Mouse (Mus musculus) heart, embryonic 12.5 days (tissue): ENCODE data around the gene Dusp8. TPM values are rescaled to one million over a fixed set of nuclear protein-coding genes. Genes with fewer than 3 reads are reported as not detected.

Source experiments
- ATAC-seq: fragments of 200-750 bp; cut with Nextera tagmentation; 2 replicates; pipeline ENCODE4 v1.8.0; 2017; ENCODE audit warnings: moderate TSS enrichment, moderate library complexity; ENCODE audit not compliant: insufficient number of reproducible peaks, low FRiP score
- H3K27ac ChIP-seq: fragments of 300-500 bp; sonication (generic); 2 replicates; pipeline ENCODE4 v1.5.1; 2016; ENCODE audit warnings: mild to moderate bottlenecking, moderate library complexity; ENCODE audit not compliant: poor library complexity, severe bottlenecking
- H3K27me3 ChIP-seq: fragments of 300-500 bp; sonication (generic); replicated peaks from 2 replicates; pipeline ENCODE4 v1.6.1; 2016; ENCODE audit warnings: mild to moderate bottlenecking, moderate library complexity
- H3K36me3 ChIP-seq: fragments of 300-500 bp; sonication (generic); 2 replicates; pipeline ENCODE4 v1.6.1; 2016; ENCODE audit warnings: mild to moderate bottlenecking, moderate library complexity
- H3K4me1 ChIP-seq: fragments of 300-500 bp; sonication (generic); replicated peaks from 2 replicates; pipeline ENCODE4 v1.6.1; 2016; ENCODE audit warnings: mild to moderate bottlenecking
- H3K4me2 ChIP-seq: fragments of 300-500 bp; sonication (generic); 2 replicates; pipeline ENCODE4 v1.6.1; 2016; ENCODE audit warnings: mild to moderate bottlenecking, moderate library complexity
- H3K4me3 ChIP-seq: fragments of 300-500 bp; sonication (generic); 2 replicates; pipeline ENCODE4 v1.5.1; 2016; ENCODE audit warnings: mild to moderate bottlenecking
- H3K9ac ChIP-seq: fragments of 300-500 bp; sonication (generic); 2 replicates; pipeline ENCODE4 v1.6.1; 2016; ENCODE audit warnings: mild to moderate bottlenecking, moderate library complexity
- H3K9me3 ChIP-seq: fragments of 300-500 bp; sonication (generic); replicated peaks from 2 replicates; pipeline ENCODE4 v1.6.1; 2016; ENCODE audit warnings: mild to moderate bottlenecking, moderate library complexity
- WGBS: fragments of 180-500 bp; shearing (Covaris S2); methylation state at CpG from one replicate; pipeline ENCODE4 v1.1.7; 2016; 5-methylcytosine and 5-hydroxymethylcytosine counted together
- polyA plus RNA-seq: library from polyadenylated mRNA; unstranded; fragments of >200 nt; fragmentation: Nextera tagmentation; extraction: Ambion mirVana; gene quantifications from 2 replicates; pipeline ENCODE4 v1.2.1, GENCODE M21; 2016

Gene Dusp8
- polyA plus RNA-seq, 1 experiment from 2014 or later, result 17.8 TPM

DNA sequence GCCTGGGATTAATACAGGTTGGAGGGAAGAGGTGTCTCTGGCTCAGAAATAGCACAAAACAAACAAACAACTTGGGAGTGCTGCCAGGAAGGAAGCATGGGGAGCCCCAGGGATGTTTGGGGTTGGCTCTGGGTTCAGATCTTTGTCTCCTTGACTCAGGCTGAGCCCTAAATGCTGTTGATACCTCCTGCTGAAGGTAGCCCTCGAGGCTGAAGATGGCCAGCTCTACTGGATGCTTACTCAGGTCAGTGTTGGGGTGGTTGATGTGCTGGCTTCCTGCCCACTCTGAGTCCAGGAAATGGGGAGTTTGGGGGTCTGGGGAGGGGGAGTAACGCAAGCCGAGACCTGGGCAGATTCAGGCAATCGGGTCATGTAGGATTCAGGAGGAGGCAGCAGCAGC lies 1.1 kb upstream of the Dusp8 start:
- H3K4me2 ChIP-seq, result no peak overlapping the region
- 68% methylated on average over 4 of the region's 4 CpGs for WGBS
- no peak for ATAC-seq
- no peak overlapping the region for H3K9ac ChIP-seq
- no peak overlapping the region for H3K4me3 ChIP-seq
- H3K27ac ChIP-seq, result no peak overlapping the region
- H3K4me1 ChIP-seq, result peaks cover 31% of the 10 kb centered on the region
- H3K27me3 ChIP-seq, result peaks cover 43% of the 10 kb centered on the region
- no peaks in the 10 kb centered on the region for H3K9me3 ChIP-seq
- no peaks in the 10 kb centered on the region for H3K36me3 ChIP-seq

GRCm38 (mm10) chr7:142094301-142095143 lies 1.1 kb downstream of the Dusp8 start:
- H3K4me2 ChIP-seq, result peak overlapping the region; percentile 83
- peak overlapping the region; percentile 77 for H3K4me3 ChIP-seq
- no peaks in the 10 kb centered on the region for H3K36me3 ChIP-seq
- H3K4me1 ChIP-seq, result peaks cover 53% of the 10 kb centered on the region
- peaks cover 35% of the 10 kb centered on the region for H3K27me3 ChIP-seq
- H3K9me3 ChIP-seq, result no peaks in the 10 kb centered on the region
- peak overlapping the region; percentile 86 for H3K9ac ChIP-seq
- no peak for ATAC-seq
- peak overlapping the region; percentile 76 for H3K27ac ChIP-seq
- WGBS, result 4% methylated on average over 89 of the region's 89 CpGs

DNA sequence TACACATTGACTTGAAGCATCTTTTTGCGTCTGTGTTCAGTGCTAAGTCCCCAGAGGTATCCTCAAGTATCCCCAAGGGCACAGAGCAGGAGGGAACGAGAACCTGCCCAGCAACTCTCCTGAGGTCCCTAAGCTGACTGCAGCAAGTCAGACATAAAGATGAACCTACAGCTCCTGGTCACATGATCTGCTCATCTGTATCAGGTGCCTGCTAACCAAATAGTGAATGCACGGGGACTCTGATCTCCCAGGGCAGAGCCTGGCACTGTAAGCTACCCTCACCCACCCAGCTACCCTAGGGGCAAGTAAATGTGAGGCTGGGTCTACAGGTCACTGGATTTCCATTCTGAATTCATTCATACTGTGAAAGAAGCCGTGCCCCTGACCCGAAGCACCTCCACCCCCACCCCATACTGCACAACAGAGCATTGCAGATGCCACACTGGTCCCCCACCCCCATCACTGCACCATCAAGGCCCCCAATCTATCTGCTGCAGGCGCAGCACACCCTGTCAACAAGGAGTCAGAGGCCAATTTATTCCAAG lies 1.9 kb downstream of the Dusp8 start:
- WGBS, result 23% methylated on average over 6 of the region's 6 CpGs
- Histone ChIP-seq H3K9me3 (no peaks in the 10 kb centered on the region), H3K27ac (no peak overlapping the region), H3K4me2 (peak overlapping the region; percentile 83), H3K36me3 (no peaks in the 10 kb centered on the region), H3K9ac (peak overlapping the region; percentile 86), H3K4me1 (peaks cover 60% of the 10 kb centered on the region), H3K27me3 (peaks cover 35% of the 10 kb centered on the region), H3K4me3 (peak overlapping the region; percentile 77)
- ATAC-seq, result no peak

DNA sequence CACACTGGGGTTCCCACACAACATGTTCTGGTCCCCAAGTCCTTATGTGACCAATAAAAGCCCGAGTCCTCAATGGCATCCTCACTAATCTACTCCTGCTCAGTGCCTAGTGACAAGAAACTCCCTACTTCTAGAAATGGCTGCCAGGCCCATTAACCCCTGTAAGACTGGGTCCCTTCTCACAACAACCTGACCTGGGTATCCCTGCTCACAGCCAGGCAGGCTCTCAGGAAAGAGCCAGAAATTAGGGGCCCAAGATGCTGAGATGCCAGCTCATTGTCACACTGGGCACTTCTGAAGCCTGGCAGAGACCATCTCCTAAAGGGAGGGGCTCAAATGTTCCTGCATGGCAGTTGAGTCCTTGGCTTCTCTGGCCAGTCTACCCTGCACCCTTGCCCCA lies 2.7 kb downstream of the Dusp8 start:
- peaks cover 35% of the 10 kb centered on the region for H3K27me3 ChIP-seq
- H3K9me3 ChIP-seq, result no peaks in the 10 kb centered on the region
- 58% methylated on average over 1 of the region's 1 CpGs for WGBS
- ATAC-seq, result no peak
- peak overlapping the region; percentile 77 for H3K4me3 ChIP-seq
- H3K27ac ChIP-seq, result no peak overlapping the region
- H3K36me3 ChIP-seq, result peaks cover 5% of the 10 kb centered on the region
- H3K4me1 ChIP-seq, result peaks cover 68% of the 10 kb centered on the region
- H3K9ac ChIP-seq, result peak overlapping the region; percentile 86
- peak overlapping the region; percentile 83 for H3K4me2 ChIP-seq

DNA sequence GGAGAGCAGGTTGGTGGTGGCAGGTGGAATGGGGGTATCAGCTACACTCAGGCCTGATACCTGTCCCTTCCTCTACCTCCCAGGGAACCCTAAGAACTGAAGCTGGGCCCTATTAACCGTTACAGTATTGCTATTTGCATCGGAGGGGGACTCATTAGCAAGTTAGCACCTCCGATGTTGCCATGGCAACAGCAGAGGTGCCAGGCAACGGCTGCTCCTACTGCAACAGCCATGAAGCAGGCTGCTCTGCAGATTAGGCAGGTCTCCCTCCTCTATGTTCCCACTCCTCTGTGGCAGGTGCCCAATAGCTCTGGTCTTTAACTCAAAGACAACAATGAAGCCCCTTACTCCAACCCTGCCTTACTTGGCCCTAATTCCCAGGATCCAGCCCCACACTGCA lies 3.8 kb downstream of the Dusp8 start:
- WGBS, result 8% methylated on average over 4 of the region's 4 CpGs
- Histone ChIP-seq H3K4me2 (0 out of 2 replicates have a peak overlapping the region, but pooled peaks have one; percentile 83), H3K9ac (0 out of 2 replicates have a peak overlapping the region, but pooled peaks have one; percentile 3), H3K4me3 (no peak overlapping the region), H3K27ac (no peak overlapping the region), H3K36me3 (peaks cover 16% of the 10 kb centered on the region), H3K27me3 (peaks cover 29% of the 10 kb centered on the region), H3K9me3 (no peaks in the 10 kb centered on the region), H3K4me1 (peaks cover 77% of the 10 kb centered on the region)
- no peak for ATAC-seq

DNA sequence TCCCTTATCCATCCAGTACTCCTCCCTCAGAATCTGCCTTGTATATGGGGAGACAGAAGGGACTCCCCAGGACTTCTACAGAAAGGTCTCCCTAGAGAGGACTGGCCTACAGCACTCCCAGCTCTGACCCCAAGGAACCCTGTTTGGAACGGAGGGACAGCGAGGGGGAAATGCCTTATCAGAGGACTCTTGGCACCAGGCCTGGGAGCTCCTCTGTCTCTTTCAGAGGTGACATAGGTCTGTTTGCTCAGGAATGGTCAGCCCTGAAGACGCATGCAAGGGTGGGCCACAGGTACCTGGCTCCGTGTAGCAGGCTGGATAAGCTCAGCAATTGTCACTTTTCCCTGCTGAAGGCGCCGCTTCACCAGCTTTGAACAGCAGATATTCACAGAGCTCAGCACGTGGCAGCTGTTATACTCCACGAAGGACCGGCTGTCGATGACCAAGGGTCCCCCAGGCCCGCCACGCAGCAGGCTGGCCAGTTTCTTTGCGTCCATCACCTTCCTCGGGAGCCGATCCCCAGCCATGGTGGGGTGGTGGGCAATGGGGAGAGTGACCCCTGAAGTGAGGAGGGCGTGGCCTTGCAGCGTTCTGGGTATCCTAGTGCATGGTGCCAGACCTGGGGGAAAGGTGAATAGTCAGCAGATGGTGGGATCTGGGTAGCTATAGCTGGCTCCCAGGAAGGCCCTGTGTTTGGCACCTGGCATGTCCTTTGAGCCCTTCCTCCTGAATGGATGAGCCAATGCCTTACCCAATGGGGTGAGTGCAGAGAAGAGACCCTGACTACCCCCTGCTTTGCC lies 5.8 kb downstream of the Dusp8 start:
- H3K27me3 ChIP-seq, result peaks cover 20% of the 10 kb centered on the region; the same call in 1 of the 2 replicates
- peaks cover 92% of the 10 kb centered on the region for H3K4me1 ChIP-seq
- H3K36me3 ChIP-seq, result peaks cover 34% of the 10 kb centered on the region
- ATAC-seq, result no peak
- WGBS, result 48% methylated on average over 17 of the region's 17 CpGs
- H3K9ac ChIP-seq, result peak overlapping the region; percentile 28
- no peak overlapping the region for H3K4me3 ChIP-seq
- peak overlapping the region; percentile 26 for H3K4me2 ChIP-seq
- H3K27ac ChIP-seq, result peak overlapping the region; percentile 65
- no peaks in the 10 kb centered on the region for H3K9me3 ChIP-seq

DNA sequence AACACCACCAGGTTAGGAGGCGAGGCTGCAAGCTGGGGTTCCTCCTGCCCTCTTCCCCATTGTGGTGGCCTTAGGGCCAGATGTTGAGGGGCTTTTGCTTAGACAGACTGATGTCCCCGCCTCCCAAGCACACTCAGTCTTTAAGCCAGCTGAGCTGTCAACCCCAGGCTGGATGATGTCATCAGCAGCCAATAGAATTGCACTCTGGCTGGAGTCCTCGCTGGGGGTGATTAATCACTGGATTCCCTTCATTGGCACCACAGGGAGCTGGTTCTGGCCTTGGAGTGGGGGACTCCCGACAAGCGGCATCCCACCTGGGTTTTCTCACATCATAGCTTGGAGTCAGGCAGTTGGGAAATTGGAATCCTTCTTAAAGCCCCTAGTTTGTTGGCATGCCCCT lies 6.8 kb downstream of the Dusp8 start:
- Histone ChIP-seq H3K9me3 (no peaks in the 10 kb centered on the region), H3K27me3 (peaks cover 21% of the 10 kb centered on the region), H3K27ac (0 out of 2 replicates have a peak overlapping the region, but pooled peaks have one; percentile 65), H3K9ac (peak overlapping the region; percentile 28; the same call in 1 of the 2 replicates), H3K4me3 (no peak overlapping the region), H3K4me2 (peak overlapping the region; percentile 26; the same call in 1 of the 2 replicates), H3K36me3 (peaks cover 38% of the 10 kb centered on the region), H3K4me1 (peaks cover 98% of the 10 kb centered on the region)
- 19% methylated on average over 5 of the region's 5 CpGs for WGBS
- ATAC-seq, result peak; percentile 60

DNA sequence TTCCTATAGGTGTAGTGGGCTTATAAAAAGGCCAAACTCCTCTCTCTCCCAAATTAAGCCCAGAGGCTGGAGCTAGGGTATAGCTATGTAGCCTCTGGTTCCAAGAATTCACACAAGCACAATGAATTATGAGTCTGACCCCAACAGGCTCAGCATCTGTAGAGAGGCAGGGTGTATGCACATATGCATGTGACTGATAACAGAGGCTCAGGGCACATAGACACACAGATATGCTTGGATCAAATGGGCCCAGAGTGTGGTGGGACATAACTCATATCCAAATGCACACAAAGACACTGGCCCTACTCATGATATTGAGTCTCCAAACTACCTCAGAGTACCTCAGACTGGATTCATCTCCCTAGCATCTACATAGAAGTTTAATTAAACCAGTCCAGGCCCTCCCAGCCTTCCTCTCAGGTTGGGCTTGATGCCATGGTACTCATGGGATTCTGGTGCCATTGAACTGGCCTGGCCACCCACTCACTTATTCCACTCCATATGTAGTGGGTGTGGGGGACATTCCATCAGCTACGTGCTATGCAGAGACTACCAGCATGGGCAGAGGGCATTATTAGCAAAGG lies 8.5 kb downstream of the Dusp8 start:
- Histone ChIP-seq H3K4me2 (no peak overlapping the region), H3K4me1 (peaks cover 90% of the 10 kb centered on the region), H3K27ac (no peak overlapping the region; the same call in 1 of the 2 replicates), H3K9ac (no peak overlapping the region), H3K36me3 (peaks cover 54% of the 10 kb centered on the region), H3K4me3 (no peak overlapping the region), H3K9me3 (no peaks in the 10 kb centered on the region), H3K27me3 (peaks cover 28% of the 10 kb centered on the region)
- WGBS, result 83% methylated on average over 1 of the region's 1 CpGs
- peak; percentile 81 for ATAC-seq

- peaks cover 34% of the 10 kb centered on the region for H3K27me3 ChIP-seq
- no peak for ATAC-seq
- H3K4me1 ChIP-seq, result peaks cover 86% of the 10 kb centered on the region
- H3K27ac ChIP-seq, result no peak overlapping the region
- H3K4me2 ChIP-seq, result no peak overlapping the region
- 60% methylated on average over 4 of the region's 4 CpGs for WGBS
- peak overlapping the region; percentile 1; the same call in 1 of the 2 replicates for H3K9ac ChIP-seq
- no peaks in the 10 kb centered on the region for H3K9me3 ChIP-seq
- no peak overlapping the region for H3K4me3 ChIP-seq
- peaks cover 60% of the 10 kb centered on the region for H3K36me3 ChIP-seq
Measured at GRCm38 (mm10) chr7:142086159-142086905, 9.3 kb downstream of the Dusp8 start.

- WGBS, result 44% methylated on average over 3 of the region's 3 CpGs
- no peak for ATAC-seq
- H3K4me1 ChIP-seq, result peaks cover 71% of the 10 kb centered on the region
Measured at GRCm38 (mm10) chr7:142084820-142085219, 10.8 kb downstream of the Dusp8 start.

More at GRCm38 (mm10) chr7:142084820-142085219, 10.8 kb downstream of the Dusp8 start:
- peaks cover 45% of the 10 kb centered on the region for H3K27me3 ChIP-seq
- no peaks in the 10 kb centered on the region for H3K9me3 ChIP-seq
- peak overlapping the region; percentile 74; the same call in 1 of the 2 replicates for H3K27ac ChIP-seq
- H3K4me3 ChIP-seq, result no peak overlapping the region
- peaks cover 71% of the 10 kb centered on the region for H3K36me3 ChIP-seq
- H3K4me2 ChIP-seq, result no peak overlapping the region
- H3K9ac ChIP-seq, result 0 out of 2 replicates have a peak overlapping the region, but pooled peaks have one; percentile 1
